Mouse (Mus musculus) lung, postnatal 0 days (tissue): ENCODE measurements at regions not wholly inside any gene's neighbourhood (a gene's known extent, or its start where the extent isn't known, plus 50 kb on each side); places are given as distances from the start of the nearest gene placed in this dataset.

Experiments
- CTCF ChIP-seq: IDR thresholded peaks from 2 replicates; pipeline ENCODE4 v1.5.1; 2016; ENCODE audit warnings: antibody characterized with exemption, mild to moderate bottlenecking
- EP300 ChIP-seq: IDR thresholded peaks from 2 replicates; pipeline ENCODE4 v1.6.1; 2016; ENCODE audit warnings: antibody characterized with exemption, mild to moderate bottlenecking, control low read depth

GRCm38 (mm10) chr7:40736971-40737468, 161.1 kb upstream of the Vstm2b start:
- TF ChIP-seq EP300 (no peak), CTCF (no peak)
